Mouse (Mus musculus): Measurements from ENCODE around the gene Ptafr. TPM values are rescaled to one million over a fixed set of nuclear protein-coding genes. Genes with fewer than 3 reads are reported as not detected.

The Ptafr gene
- polyA plus RNA-seq, 1 experiment from 2014 or later, result 0.68 TPM

DNA sequence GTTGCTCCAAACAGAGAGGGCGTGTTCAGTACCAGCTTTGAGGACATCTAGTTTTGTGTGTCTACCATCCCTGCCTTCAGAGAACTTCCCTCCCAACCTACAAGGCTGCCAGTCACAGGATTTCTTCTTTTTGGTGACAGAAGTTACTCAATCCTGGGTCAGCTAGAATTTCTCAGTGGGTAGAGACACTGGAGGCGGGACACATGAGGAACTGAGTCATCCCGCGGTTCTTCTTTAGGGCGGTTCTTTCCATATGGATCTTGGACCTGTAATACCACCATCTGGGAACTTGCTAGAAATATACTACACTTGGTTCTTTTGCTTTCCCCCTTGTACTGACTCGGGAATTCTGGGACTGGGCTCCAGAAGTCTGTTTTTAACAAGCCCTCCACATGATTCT is 54.0 kb downstream of the Ptafr start:
- Histone ChIP-seq H3K27me3 (ENCODE audit: control insufficient read depth, insufficient read depth, low read length) (no peaks in the 10 kb centered on the region), H3K36me3 (ENCODE audit: control insufficient read depth, insufficient read depth) (no peaks in the 10 kb centered on the region), H3K4me1 (ENCODE audit: control insufficient read depth, insufficient read depth, low read length) (no peaks in the 10 kb centered on the region), H3K27ac (ENCODE audit: low read length) (no peak overlapping the region), H3K9ac (ENCODE audit: low read length) (no peak overlapping the region), H3K9me3 (replicated peaks; ENCODE audit: control insufficient read depth, low read length) (peaks cover 3% of the 10 kb centered on the region; the same call in 1 of the 2 replicates), H3K4me2 (ENCODE audit: low read depth, low read length) (no peak overlapping the region), H3K4me3 (ENCODE audit: low read length) (no peak overlapping the region)
- no peak for ATAC-seq (replicated peaks; ENCODE audit: extremely low read depth, insufficient read depth, low FRiP score)
- 91% methylated on average over 6 of the region's 6 CpGs for WGBS

DNA sequence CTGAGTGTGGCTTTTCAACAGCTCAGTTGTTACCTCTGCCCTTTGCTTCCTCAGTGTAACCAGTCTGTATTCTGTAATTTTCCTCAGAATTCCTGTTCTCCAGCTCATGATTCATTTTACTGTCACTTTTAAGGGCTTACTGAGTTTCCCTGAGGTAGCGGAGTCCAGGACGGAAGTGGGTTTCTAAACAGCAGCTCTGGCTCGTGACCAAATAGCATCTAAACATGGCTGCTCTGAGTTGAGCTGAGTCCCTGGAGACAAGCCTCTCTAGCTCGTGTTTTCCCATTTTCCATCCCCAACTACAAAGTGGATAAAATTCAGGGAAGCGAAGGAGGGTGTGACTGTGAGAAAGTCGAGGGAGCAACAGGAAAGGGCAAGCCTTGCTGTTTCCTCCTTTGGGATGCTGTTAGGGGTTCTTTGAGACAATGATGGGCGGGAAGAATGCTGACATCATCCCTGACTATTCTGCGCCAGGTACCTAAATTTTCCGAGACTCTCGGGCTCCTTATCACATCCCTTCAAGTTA is 55.0 kb downstream of the Ptafr start:
- Histone ChIP-seq H3K27ac (ENCODE audit: low read length) (no peak overlapping the region), H3K27me3 (ENCODE audit: control insufficient read depth, insufficient read depth, low read length) (no peaks in the 10 kb centered on the region), H3K4me2 (ENCODE audit: low read depth, low read length) (no peak overlapping the region), H3K9me3 (replicated peaks; ENCODE audit: control insufficient read depth, low read length) (peaks cover 3% of the 10 kb centered on the region; the same call in 1 of the 2 replicates), H3K9ac (ENCODE audit: low read length) (no peak overlapping the region), H3K4me3 (ENCODE audit: low read length) (no peak overlapping the region), H3K4me1 (ENCODE audit: control insufficient read depth, insufficient read depth, low read length) (no peaks in the 10 kb centered on the region), H3K36me3 (ENCODE audit: control insufficient read depth, insufficient read depth) (no peaks in the 10 kb centered on the region)
- WGBS, result 67% methylated on average over 10 of the region's 10 CpGs
- ATAC-seq (replicated peaks; ENCODE audit: extremely low read depth, insufficient read depth, low FRiP score), result no peak

DNA sequence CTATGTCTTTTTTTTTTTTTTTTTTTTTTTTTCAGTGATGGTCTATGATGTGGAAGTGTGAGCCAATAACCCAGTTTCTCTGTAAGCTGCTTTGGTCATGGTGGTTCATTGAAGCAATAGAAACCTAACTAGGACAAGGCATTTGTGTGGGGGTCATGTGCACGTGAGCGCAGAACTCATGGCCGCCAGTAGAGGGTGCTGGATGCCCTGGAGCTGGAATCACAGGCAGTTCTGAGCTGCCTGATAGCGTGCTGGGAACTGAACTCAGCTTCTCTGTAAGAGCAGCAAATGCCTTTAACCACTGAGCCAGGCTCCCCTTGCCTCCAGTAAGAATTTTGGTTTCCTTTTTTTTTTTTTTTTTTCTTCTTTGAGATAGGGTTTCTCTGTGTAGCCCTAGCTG is 56.3 kb downstream of the Ptafr start:
- Histone ChIP-seq H3K4me3 (ENCODE audit: low read length) (no peak overlapping the region), H3K27me3 (ENCODE audit: control insufficient read depth, insufficient read depth, low read length) (no peaks in the 10 kb centered on the region)

DNA sequence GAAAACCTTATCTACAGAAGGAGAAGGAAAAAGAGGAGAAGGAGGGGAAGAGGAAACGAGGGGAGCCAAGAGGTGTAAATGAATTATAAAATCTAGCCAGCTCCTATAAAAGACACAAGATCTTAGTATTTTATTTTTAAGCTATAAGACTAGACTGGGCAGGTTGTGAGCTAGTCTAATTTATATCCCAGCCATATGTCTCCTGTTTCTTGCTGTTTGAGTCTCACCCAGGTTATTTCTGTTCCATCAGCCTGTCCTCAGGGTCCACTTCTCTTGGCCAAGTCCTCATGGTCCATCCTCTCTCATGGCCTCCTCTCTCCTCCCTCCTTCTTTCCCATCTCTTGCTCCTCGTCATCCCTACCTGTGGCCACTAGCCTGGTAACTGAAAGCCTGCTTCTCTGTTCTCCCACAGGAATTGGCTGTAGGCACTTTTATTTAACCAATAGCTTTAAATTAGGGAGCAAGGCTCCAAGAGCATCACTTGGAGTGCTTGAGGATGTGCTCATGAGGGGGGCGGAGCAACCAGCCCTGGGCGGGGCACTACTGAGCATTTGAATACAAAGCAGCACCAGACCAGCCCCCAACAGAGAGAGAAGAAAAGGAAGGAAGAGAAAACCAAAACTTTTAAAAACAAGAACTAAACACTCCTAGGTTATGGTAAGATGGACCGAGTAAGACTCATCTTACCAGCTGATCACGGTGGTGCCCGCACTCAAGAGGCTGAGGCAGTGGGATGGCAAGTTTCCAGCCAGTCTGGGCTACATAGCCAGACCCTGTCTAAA is 57.6 kb downstream of the Ptafr start:
- 72% methylated on average over 7 of the region's 7 CpGs for WGBS
- no peak for ATAC-seq (replicated peaks; ENCODE audit: extremely low read depth, insufficient read depth, low FRiP score)
- no peak overlapping the region for H3K4me2 ChIP-seq (ENCODE audit: low read depth, low read length)

More for the DNA sequence above, 56.3 kb downstream of the Ptafr start:
- peaks cover 3% of the 10 kb centered on the region; the same call in 1 of the 2 replicates for H3K9me3 ChIP-seq (replicated peaks; ENCODE audit: control insufficient read depth, low read length)
- no peak overlapping the region for H3K9ac ChIP-seq (ENCODE audit: low read length)
- no peak for ATAC-seq (replicated peaks; ENCODE audit: extremely low read depth, insufficient read depth, low FRiP score)
- WGBS, result 84% methylated on average over 4 of the region's 4 CpGs
- no peaks in the 10 kb centered on the region for H3K36me3 ChIP-seq (ENCODE audit: control insufficient read depth, insufficient read depth)
- H3K4me1 ChIP-seq (ENCODE audit: control insufficient read depth, insufficient read depth, low read length), result no peaks in the 10 kb centered on the region
- no peak overlapping the region for H3K27ac ChIP-seq (ENCODE audit: low read length)
- H3K4me2 ChIP-seq (ENCODE audit: low read depth, low read length), result no peak overlapping the region

DNA sequence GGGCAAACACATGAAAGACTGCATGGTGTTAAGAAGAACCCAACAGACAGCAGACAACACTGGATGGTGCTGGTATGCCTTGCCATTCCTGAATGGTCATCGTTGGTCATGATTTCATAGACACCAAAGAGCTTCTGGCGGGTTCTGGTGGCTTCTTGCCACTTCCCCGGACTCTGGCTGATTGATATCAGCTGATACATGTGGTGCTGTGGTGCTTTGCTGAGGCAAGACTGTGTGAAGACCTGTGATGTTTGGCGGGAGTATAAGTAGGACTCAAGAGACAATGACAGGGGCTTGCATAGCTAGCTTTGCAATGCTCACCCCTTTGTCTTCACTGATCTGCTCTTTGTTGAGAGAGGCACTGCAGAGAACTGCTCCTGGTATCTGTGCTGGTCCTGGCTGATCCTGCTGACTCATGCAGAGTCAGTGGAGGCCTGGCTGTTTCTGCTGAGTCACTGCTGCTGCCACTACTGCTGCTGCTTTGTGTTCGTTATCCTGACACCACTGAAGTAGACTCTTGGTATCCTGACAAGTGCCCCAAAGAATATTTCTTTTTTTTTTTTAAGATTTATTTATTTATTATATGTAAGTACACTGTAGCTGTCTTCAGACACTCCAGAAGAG is 60.3 kb downstream of the Ptafr start:
- ATAC-seq (replicated peaks; ENCODE audit: extremely low read depth, insufficient read depth, low FRiP score), result no peak
- no peaks in the 10 kb centered on the region for H3K36me3 ChIP-seq (ENCODE audit: control insufficient read depth, insufficient read depth)
- H3K9me3 ChIP-seq (replicated peaks; ENCODE audit: control insufficient read depth, low read length), result no peaks in the 10 kb centered on the region
- no peaks in the 10 kb centered on the region for H3K27me3 ChIP-seq (ENCODE audit: control insufficient read depth, insufficient read depth, low read length)
- no peaks in the 10 kb centered on the region for H3K4me1 ChIP-seq (ENCODE audit: control insufficient read depth, insufficient read depth, low read length)
- no peak overlapping the region for H3K27ac ChIP-seq (ENCODE audit: low read length)
- WGBS, result 71% methylated on average over 5 of the region's 5 CpGs
- no peak overlapping the region for H3K9ac ChIP-seq (ENCODE audit: low read length)
- H3K4me3 ChIP-seq (ENCODE audit: low read length), result no peak overlapping the region
- no peak overlapping the region for H3K4me2 ChIP-seq (ENCODE audit: low read depth, low read length)

More for the DNA sequence above, 57.6 kb downstream of the Ptafr start:
- Histone ChIP-seq H3K27me3 (ENCODE audit: control insufficient read depth, insufficient read depth, low read length) (no peaks in the 10 kb centered on the region), H3K9ac (ENCODE audit: low read length) (no peak overlapping the region), H3K36me3 (ENCODE audit: control insufficient read depth, insufficient read depth) (no peaks in the 10 kb centered on the region), H3K9me3 (replicated peaks; ENCODE audit: control insufficient read depth, low read length) (no peaks in the 10 kb centered on the region), H3K4me3 (ENCODE audit: low read length) (no peak overlapping the region), H3K4me1 (ENCODE audit: control insufficient read depth, insufficient read depth, low read length) (no peaks in the 10 kb centered on the region), H3K27ac (ENCODE audit: low read length) (no peak overlapping the region)

DNA sequence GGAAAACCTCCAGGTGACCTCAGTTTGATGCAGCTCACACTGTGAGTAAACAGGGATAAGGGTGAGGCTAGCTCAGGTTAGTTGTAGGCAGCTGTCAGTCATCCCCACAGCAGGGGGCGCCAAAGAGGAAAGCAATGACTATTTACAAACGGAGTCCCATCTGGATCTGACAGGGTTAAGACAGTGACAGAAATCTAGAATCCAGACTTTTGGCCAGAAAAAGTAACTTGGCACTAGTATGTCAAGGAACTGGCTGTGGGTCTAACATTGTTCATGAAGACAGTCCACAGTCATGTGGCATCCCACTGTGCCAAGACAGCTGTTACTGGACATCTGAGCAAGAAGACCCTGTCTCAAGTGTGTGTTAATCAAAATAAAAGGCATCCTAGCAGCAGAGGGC is 65.0 kb downstream of the Ptafr start:
- no peaks in the 10 kb centered on the region for H3K9me3 ChIP-seq (replicated peaks; ENCODE audit: control insufficient read depth, low read length)
- no peaks in the 10 kb centered on the region for H3K4me1 ChIP-seq (ENCODE audit: control insufficient read depth, insufficient read depth, low read length)
- H3K4me2 ChIP-seq (ENCODE audit: low read depth, low read length), result no peak overlapping the region
- no peaks in the 10 kb centered on the region for H3K27me3 ChIP-seq (ENCODE audit: control insufficient read depth, insufficient read depth, low read length)
- H3K36me3 ChIP-seq (ENCODE audit: control insufficient read depth, insufficient read depth), result no peaks in the 10 kb centered on the region
- 16% methylated on average over 2 of the region's 2 CpGs for WGBS
- no peak overlapping the region for H3K9ac ChIP-seq (ENCODE audit: low read length)
- no peak overlapping the region for H3K4me3 ChIP-seq (ENCODE audit: low read length)
- no peak overlapping the region for H3K27ac ChIP-seq (ENCODE audit: low read length)
- no peak for ATAC-seq (replicated peaks; ENCODE audit: extremely low read depth, insufficient read depth, low FRiP score)

Other genes starting within 250 kb of the Ptafr start
- 71.5 and 72.2 TPM in 2 replicates for gene Trnau1ap, start 234.5 kb upstream of the Ptafr start, polyA plus RNA-seq (2015; fragmentation: Nextera tagmentation; extraction: Ambion mirVana)
- 41.7 and 44.4 TPM in 2 replicates for gene Rcc1, start 210.5 kb upstream of the Ptafr start, polyA plus RNA-seq (2015; fragmentation: Nextera tagmentation; extraction: Ambion mirVana)
- gene Phactr4, start 141.6 kb upstream of the Ptafr start, polyA plus RNA-seq (2015; fragmentation: Nextera tagmentation; extraction: Ambion mirVana), result 15.8 and 16.5 TPM in 2 replicates
- 14.5 and 15.9 TPM in 2 replicates for gene Med18, start 100.1 kb upstream of the Ptafr start, polyA plus RNA-seq (2015; fragmentation: Nextera tagmentation; extraction: Ambion mirVana)
- 5.9 and 7.2 TPM in 2 replicates for gene Sesn2, start 53.6 kb upstream of the Ptafr start, polyA plus RNA-seq (2015; fragmentation: Nextera tagmentation; extraction: Ambion mirVana)
- 1,312 and 1,561 TPM in 2 replicates for gene Atpif1, start 30.4 kb upstream of the Ptafr start, polyA plus RNA-seq (2015; fragmentation: Nextera tagmentation; extraction: Ambion mirVana)
- 98.5 and 117 TPM in 2 replicates for gene Dnajc8, start 28.5 kb upstream of the Ptafr start, polyA plus RNA-seq (2015; fragmentation: Nextera tagmentation; extraction: Ambion mirVana)
- 21.1 and 22.4 TPM in 2 replicates for gene Eya3, start 74.9 kb downstream of the Ptafr start, polyA plus RNA-seq (2015; fragmentation: Nextera tagmentation; extraction: Ambion mirVana)
- 2.8 and 2.9 TPM in 2 replicates for gene Xkr8, start 168.5 kb downstream of the Ptafr start, polyA plus RNA-seq (2015; fragmentation: Nextera tagmentation; extraction: Ambion mirVana)
- 3.9 and 5.1 TPM in 2 replicates for gene Smpdl3b, start 193.2 kb downstream of the Ptafr start, polyA plus RNA-seq (2015; fragmentation: Nextera tagmentation; extraction: Ambion mirVana)
- 68.6 and 72.8 TPM in 2 replicates for gene Rpa2, start 204.3 kb downstream of the Ptafr start, polyA plus RNA-seq (2015; fragmentation: Nextera tagmentation; extraction: Ambion mirVana)
- 1.2 and 1.9 TPM in 2 replicates for gene Themis2, start 232.3 kb downstream of the Ptafr start, polyA plus RNA-seq (2015; fragmentation: Nextera tagmentation; extraction: Ambion mirVana)